Mouse (Mus musculus) midbrain, embryonic 14.5 days (tissue): ENCODE data around the gene Fam168a. TPM values are rescaled to one million over a fixed set of nuclear protein-coding genes. Genes with fewer than 3 reads are reported as not detected.

Source experiments
- ATAC-seq: fragments of 200-750 bp; cut with Nextera tagmentation; 2 replicates; pipeline ENCODE4 v1.8.0; 2017; ENCODE audit warnings: moderate number of reproducible peaks, moderate library complexity; ENCODE audit not compliant: low FRiP score, low TSS enrichment
- DNase-seq: peaks from one replicate; pipeline ENCODE4 v3.0.0-alpha.2; 2015
- H3K27ac ChIP-seq: fragments of 300-500 bp; sonication (generic); replicated peaks from 2 replicates; pipeline ENCODE4 v1.5.1; 2014; ENCODE audit warnings: mild to moderate bottlenecking, low read depth, low read length, moderate library complexity
- H3K27me3 ChIP-seq: fragments of 300-500 bp; sonication (generic); 2 replicates; pipeline ENCODE4 v1.6.1; 2014; ENCODE audit warnings: low read length, control low read depth, mixed read lengths; ENCODE audit not compliant: control insufficient read depth, insufficient read depth
- H3K36me3 ChIP-seq: fragments of 300-500 bp; sonication (generic); 2 replicates; pipeline ENCODE4 v1.6.1; 2014; ENCODE audit warnings: low read length, control low read depth; ENCODE audit not compliant: control insufficient read depth, insufficient read depth
- H3K4me1 ChIP-seq: fragments of 300-500 bp; sonication (generic); 2 replicates; pipeline ENCODE4 v1.6.1; 2014; ENCODE audit warnings: mild to moderate bottlenecking, antibody characterized with exemption, low read length, control low read depth; ENCODE audit not compliant: control insufficient read depth, insufficient read depth
- H3K4me2 ChIP-seq: fragments of 300-500 bp; sonication (generic); 2 replicates; pipeline ENCODE4 v1.6.1; 2014; ENCODE audit warnings: mild to moderate bottlenecking, low read length, moderate library complexity
- H3K4me3 ChIP-seq: fragments of 300-500 bp; sonication (generic); replicated peaks from 2 replicates; pipeline ENCODE4 v1.5.1; 2014; ENCODE audit warnings: low read depth, low read length
- H3K9ac ChIP-seq: fragments of 300-500 bp; sonication (generic); replicated peaks from 2 replicates; pipeline ENCODE4 v1.6.1; 2014; ENCODE audit warnings: mild to moderate bottlenecking, low read length, moderate library complexity
- H3K9me3 ChIP-seq: fragments of 300-500 bp; sonication (generic); 2 replicates; pipeline ENCODE4 v1.6.1; 2016; ENCODE audit warnings: low read length, control low read depth, mixed read lengths; ENCODE audit not compliant: control insufficient read depth
- WGBS: fragments of 180-500 bp; shearing (Covaris S2); extraction: QIAGEN DNeasy Blood & Tissue Kit; methylation state at CpG from one replicate; pipeline ENCODE4 v1.1.7; 2014; 5-methylcytosine and 5-hydroxymethylcytosine counted together
- polyA plus RNA-seq: library from polyadenylated mRNA; unstranded; fragments of >200 nt; fragmentation: Nextera tagmentation; extraction: Ambion mirVana; gene quantifications from 2 replicates; pipeline ENCODE4 v1.2.1, GENCODE M21; 2014

Fam168a gene
- polyA plus RNA-seq, 1 experiment from 2014 or later, result 113 TPM

- no peak overlapping the region for H3K4me3 ChIP-seq
- H3K9ac ChIP-seq, result no peak overlapping the region
- no peak for ATAC-seq
- no peaks in the 10 kb centered on the region for H3K4me1 ChIP-seq
- no peak overlapping the region for H3K27ac ChIP-seq
- H3K27me3 ChIP-seq, result no peaks in the 10 kb centered on the region
- H3K9me3 ChIP-seq, result no peaks in the 10 kb centered on the region
- WGBS, result 94% methylated on average over 1 of the region's 1 CpGs
- DNase-seq, result no peak
- H3K4me2 ChIP-seq, result no peak overlapping the region
- H3K36me3 ChIP-seq, result no peaks in the 10 kb centered on the region
Measured at GRCm38 (mm10) chr7:100775810-100776209, 69.4 kb downstream of the Fam168a start.

DNA sequence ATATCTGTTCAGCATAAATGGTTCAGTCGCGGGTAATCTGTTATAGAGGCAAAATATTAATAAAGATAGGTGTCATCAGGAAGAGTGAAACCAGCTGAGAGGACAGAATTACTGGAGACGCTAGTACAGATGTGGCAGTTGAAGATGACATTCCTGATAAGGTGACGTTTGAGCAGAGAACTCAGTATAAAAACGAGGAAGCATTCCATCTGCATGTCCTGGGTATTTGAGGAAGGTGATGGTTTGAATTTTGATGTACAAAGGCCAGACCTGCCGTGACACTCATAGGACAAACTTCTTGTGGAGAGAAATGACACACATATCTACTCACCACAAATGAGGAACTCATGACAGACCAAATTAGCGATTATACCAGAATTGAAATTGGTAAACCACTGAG is 73.8 kb downstream of the Fam168a start:
- no peak overlapping the region for H3K27ac ChIP-seq
- no peak overlapping the region for H3K4me2 ChIP-seq
- no peak overlapping the region for H3K9ac ChIP-seq
- no peaks in the 10 kb centered on the region for H3K27me3 ChIP-seq
- no peaks in the 10 kb centered on the region for H3K4me1 ChIP-seq
- H3K9me3 ChIP-seq, result no peaks in the 10 kb centered on the region
- DNase-seq (no peak), ATAC-seq (no peak)
- no peak overlapping the region for H3K4me3 ChIP-seq
- no peaks in the 10 kb centered on the region for H3K36me3 ChIP-seq
- WGBS, result 90% methylated on average over 7 of the region's 7 CpGs

DNA sequence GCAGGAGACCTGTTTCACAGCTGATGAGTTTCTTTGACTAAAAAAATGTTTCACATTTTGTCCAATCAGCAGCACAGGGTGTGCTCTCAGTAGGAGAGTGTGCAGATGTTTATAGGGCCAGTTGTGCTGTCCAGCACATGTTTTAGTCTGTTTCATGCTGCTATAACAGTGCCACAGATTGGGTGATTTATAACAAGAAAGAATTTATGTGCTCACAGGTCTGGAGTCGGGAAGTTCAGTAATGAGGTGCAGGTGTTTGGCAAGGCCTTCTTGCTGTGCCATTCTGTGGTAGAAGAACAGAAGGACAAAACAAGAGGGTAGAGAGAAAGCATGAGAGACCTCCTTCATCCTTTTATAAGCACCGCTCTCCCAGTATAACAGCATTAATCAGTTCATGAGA is 78.2 kb downstream of the Fam168a start:
- H3K27me3 ChIP-seq, result no peaks in the 10 kb centered on the region
- ATAC-seq, result no peak
- no peak for DNase-seq
- no peak overlapping the region for H3K27ac ChIP-seq
- H3K9me3 ChIP-seq, result no peaks in the 10 kb centered on the region
- WGBS, result 86% methylated on average over 2 of the region's 2 CpGs
- no peak overlapping the region for H3K9ac ChIP-seq
- no peak overlapping the region for H3K4me2 ChIP-seq
- no peaks in the 10 kb centered on the region for H3K36me3 ChIP-seq
- H3K4me1 ChIP-seq, result no peaks in the 10 kb centered on the region
- no peak overlapping the region for H3K4me3 ChIP-seq

GRCm38 (mm10) chr7:100785426-100785825 is 79.0 kb downstream of the Fam168a start:
- Histone ChIP-seq H3K4me1 (no peaks in the 10 kb centered on the region), H3K9me3 (no peaks in the 10 kb centered on the region)

DNA sequence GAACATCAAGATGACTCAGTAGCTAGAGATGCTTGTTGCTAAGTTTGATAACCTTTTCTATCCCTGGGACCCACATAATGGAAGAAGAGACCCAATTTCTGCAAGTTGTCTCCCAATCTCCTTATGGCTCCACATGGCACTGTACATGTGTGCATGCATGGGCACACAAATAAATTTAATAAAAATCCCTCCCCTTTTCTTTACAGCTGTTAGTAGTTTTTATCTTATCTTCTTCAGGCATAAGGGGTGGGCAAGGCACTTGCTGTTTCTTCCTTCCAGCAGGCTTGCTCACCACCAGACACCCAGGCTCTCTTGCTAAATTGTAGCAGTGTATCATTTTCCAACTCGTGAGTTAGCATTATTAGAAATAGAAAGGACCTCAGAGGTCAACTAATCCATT is 79.6 kb downstream of the Fam168a start:
- 69% methylated on average over 1 of the region's 1 CpGs for WGBS
- ATAC-seq, result no peak

More at GRCm38 (mm10) chr7:100785426-100785825, 79.0 kb downstream of the Fam168a start:
- Histone ChIP-seq H3K4me2 (no peak overlapping the region), H3K27ac (no peak overlapping the region), H3K27me3 (no peaks in the 10 kb centered on the region), H3K9ac (no peak overlapping the region), H3K4me3 (no peak overlapping the region), H3K36me3 (no peaks in the 10 kb centered on the region)
- 89% methylated on average over 4 of the region's 4 CpGs for WGBS
- ATAC-seq (no peak), DNase-seq (no peak)

DNA sequence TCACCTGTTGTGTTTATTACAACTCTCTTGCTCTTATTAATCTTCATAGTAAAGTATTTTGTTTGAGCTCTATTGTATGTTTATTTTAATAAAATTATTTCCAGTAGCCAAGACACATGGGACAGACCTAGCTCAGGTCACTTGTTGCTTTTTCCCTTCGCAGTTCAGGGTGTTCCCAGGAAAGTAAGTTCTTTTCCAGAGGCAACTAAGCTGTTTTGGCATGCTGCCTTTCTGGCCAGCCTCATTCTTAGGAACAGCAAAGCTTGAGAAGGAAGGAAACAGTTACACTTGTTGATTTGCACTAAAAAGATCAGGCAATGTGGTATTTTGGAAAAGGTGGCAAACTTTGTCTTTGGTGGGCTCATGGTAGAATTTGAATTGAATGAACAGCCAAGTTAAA is 81.9 kb downstream of the Fam168a start:
- DNase-seq (no peak), ATAC-seq (no peak)
- no peak overlapping the region for H3K4me2 ChIP-seq
- no peaks in the 10 kb centered on the region for H3K27me3 ChIP-seq
- no peak overlapping the region for H3K4me3 ChIP-seq
- H3K36me3 ChIP-seq, result no peaks in the 10 kb centered on the region
- 96% methylated on average over 1 of the region's 1 CpGs for WGBS
- H3K4me1 ChIP-seq, result no peaks in the 10 kb centered on the region
- no peak overlapping the region for H3K27ac ChIP-seq
- no peak overlapping the region for H3K9ac ChIP-seq
- H3K9me3 ChIP-seq, result no peaks in the 10 kb centered on the region

More for the DNA sequence above, 79.6 kb downstream of the Fam168a start:
- Histone ChIP-seq H3K9me3 (no peaks in the 10 kb centered on the region), H3K4me3 (no peak overlapping the region), H3K9ac (no peak overlapping the region), H3K27me3 (no peaks in the 10 kb centered on the region), H3K27ac (no peak overlapping the region), H3K36me3 (no peaks in the 10 kb centered on the region), H3K4me1 (no peaks in the 10 kb centered on the region), H3K4me2 (no peak overlapping the region)
- DNase-seq, result no peak

GRCm38 (mm10) chr7:100798810-100799209 is 92.4 kb downstream of the Fam168a start:
- Histone ChIP-seq H3K9ac (no peak overlapping the region), H3K36me3 (0 out of 2 replicates have a peak, but pooled peaks cover 4% of the 10 kb centered on the region), H3K4me1 (no peaks in the 10 kb centered on the region), H3K27me3 (no peaks in the 10 kb centered on the region), H3K4me3 (no peak overlapping the region), H3K4me2 (no peak overlapping the region), H3K9me3 (no peaks in the 10 kb centered on the region), H3K27ac (no peak overlapping the region)
- DNase-seq (peak; percentile 27), ATAC-seq (no peak)
- WGBS, result 73% methylated on average over 3 of the region's 3 CpGs

GRCm38 (mm10) chr7:100805391-100805790 is 99.0 kb downstream of the Fam168a start:
- Histone ChIP-seq H3K36me3 (no peaks in the 10 kb centered on the region), H3K27me3 (no peaks in the 10 kb centered on the region), H3K4me1 (no peaks in the 10 kb centered on the region), H3K9me3 (no peaks in the 10 kb centered on the region), H3K4me3 (no peak overlapping the region), H3K4me2 (no peak overlapping the region), H3K9ac (no peak overlapping the region), H3K27ac (no peak overlapping the region)
- ATAC-seq, result no peak
- WGBS, result 77% methylated on average over 2 of the region's 2 CpGs
- no peak for DNase-seq

DNA sequence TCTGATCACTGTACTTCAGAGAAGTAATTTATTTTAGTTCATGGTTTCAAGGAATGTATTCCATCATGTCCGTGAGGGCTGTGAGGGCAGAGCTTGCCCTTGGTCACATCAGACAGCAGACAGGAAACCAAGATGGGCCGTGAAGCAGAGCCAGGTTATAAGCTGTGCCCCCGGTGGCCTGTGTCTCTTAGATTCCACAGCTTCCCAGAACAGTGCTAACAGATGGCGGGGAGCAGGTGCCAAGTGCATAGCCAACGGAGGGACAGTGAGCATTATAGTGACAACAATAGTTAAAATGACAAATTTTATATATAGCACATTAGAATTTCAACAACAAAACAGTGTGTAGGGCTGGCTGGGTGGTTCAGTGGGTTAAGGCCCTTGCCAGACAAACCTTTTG is 105.5 kb downstream of the Fam168a start:
- H3K4me1 ChIP-seq, result peaks cover 7% of the 10 kb centered on the region; the same call in 1 of the 2 replicates
- ATAC-seq (no peak), DNase-seq (no peak)
- no peak overlapping the region for H3K4me2 ChIP-seq
- 78% methylated on average over 5 of the region's 5 CpGs for WGBS
- no peaks in the 10 kb centered on the region for H3K27me3 ChIP-seq
- no peak overlapping the region for H3K4me3 ChIP-seq
- no peaks in the 10 kb centered on the region for H3K9me3 ChIP-seq
- H3K9ac ChIP-seq, result no peak overlapping the region
- no peaks in the 10 kb centered on the region for H3K36me3 ChIP-seq
- no peak overlapping the region for H3K27ac ChIP-seq
